Mouse (Mus musculus) brain, embryonic 14.5 days (tissue): Measurements from ENCODE around the gene Prrg2. TPM values are rescaled to one million over a fixed set of nuclear protein-coding genes. Genes with fewer than 3 reads are reported as not detected.

Source experiments
- DNase-seq: peaks from one replicate; pipeline ENCODE4 v3.0.0-alpha.2; 2011; ENCODE audit warnings: low read depth
- CTCF ChIP-seq: fragments of 200-500 bp; IDR thresholded peaks from 2 replicates; pipeline ENCODE4 v1.5.1; 2012; ENCODE audit warnings: inconsistent platforms, mild to moderate bottlenecking, moderate library complexity, borderline replicate concordance; ENCODE audit not compliant: insufficient read depth, insufficient read length; ENCODE audit errors: extremely low read depth
- POLR2A ChIP-seq: fragments of 200-500 bp; IDR thresholded peaks from 2 replicates; pipeline ENCODE4 v1.6.1; 2012; ENCODE audit warnings: mild to moderate bottlenecking, inconsistent platforms, borderline replicate concordance; ENCODE audit not compliant: poor library complexity, insufficient read depth, insufficient read length, severe bottlenecking; ENCODE audit errors: extremely low read depth
- polyA plus RNA-seq: library from polyadenylated mRNA; depleted of rRNA; stranded (reverse); fragments of >200 nt; gene quantifications from 2 replicates; pipeline ENCODE4 v1.2.3, GENCODE M21; 2012

Gene Prrg2
- polyA plus RNA-seq, 1 experiment: 25.0 TPM

GRCm38 (mm10) chr7:45045741-45046140 is 16.7 kb downstream of the Prrg2 start:
- DNase-seq: no peak
- TF ChIP-seq POLR2A (no peak), CTCF (no peak)

DNA sequence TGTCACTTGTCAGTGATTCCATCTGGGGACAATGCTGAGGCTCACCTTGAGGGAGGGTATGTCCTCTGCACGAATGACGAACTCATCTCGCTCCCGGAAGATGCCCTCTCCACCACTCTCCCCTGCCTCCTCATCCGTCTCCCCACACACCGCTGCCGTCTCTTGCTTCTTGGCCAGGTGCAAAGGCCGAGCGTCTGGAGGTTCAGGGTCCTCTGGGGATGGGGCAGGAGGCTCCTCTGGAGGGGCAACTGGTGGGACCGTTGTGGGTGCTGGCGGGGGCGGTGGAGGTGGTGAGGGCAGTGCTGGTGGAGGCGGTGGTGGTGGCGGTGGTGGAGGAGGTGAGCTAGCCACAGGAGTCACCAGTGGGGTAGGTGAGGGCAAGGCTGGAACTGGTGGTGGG is 19.2 kb downstream of the Prrg2 start:
- TF ChIP-seq CTCF (no peak), POLR2A (no peak)
- no peak for DNase-seq

DNA sequence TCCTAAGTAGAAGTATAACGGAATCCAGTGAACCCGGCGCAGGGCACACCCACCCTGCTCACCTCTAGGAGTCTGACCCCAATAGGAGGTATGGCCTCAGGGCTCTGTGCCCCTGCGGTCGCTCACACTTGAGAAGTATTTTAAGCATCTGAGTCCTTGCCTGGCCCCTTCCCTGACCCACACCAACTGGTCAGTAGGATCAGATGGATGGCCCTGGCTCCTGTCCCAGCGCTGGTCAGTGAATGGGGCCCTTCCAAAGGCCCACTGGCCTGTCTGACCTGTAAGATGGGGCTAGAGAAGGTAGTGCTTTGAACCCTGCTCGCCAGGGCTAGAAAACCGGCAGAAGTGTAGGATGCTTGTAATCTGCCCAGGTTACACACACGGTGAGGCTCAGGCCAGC is 21.6 kb downstream of the Prrg2 start:
- TF ChIP-seq POLR2A: no peak
- TF ChIP-seq CTCF: no peak
- DNase-seq: no peak

DNA sequence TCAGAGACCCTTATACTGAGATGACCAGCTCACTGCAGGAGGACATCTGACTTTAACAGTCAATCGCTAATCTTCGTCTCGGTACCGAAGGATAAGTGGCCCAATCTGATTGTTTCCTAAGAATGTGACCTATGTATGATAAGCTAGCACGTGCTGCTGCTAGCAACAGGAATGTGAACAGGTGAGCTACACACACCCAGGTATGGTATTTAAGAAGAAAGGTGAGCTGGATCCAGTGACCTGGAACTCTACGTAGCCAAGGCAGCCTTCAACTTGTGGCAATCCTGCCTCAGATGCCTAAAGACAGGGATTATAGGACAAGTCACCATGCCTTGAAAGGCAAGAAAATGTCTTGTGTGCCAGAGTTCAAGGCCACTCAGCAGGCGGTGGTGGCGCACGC is 24.1 kb downstream of the Prrg2 start:
- TF ChIP-seq POLR2A (no peak), CTCF (no peak)
- no peak for DNase-seq

DNA sequence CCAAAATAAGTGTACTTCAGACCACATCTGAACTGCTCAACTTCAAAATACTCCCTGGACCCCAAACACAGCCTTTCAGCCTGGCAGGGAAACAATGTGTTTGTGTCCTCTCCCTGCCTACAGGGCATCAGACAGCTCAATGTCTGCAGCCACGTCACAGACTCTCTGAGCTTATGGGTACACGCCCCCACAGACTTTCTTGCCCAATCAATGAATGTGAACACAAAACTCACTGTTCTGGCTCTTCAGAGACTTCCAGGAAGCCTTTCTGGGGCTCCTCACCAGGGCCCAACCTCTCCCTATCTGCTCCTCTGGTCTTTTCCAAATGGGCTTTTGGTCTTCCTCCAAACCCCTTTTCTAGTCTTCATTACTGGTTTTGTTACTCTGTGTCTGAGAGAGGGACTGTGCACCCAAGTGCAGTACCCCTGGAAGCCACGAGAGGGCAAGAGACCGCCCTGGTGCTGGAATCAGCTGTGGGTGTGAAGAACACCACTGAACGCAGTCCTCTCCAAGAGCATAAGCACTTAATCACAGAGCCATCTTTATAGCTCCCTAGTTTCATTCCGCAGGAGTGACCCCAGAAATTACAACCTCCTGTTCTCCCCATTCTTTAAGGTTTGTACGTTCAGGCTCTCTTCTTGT is 24.6 kb downstream of the Prrg2 start:
- TF ChIP-seq CTCF: peak; percentile 77
- TF ChIP-seq POLR2A: no peak
- DNase-seq: peak; percentile 39

GRCm38 (mm10) chr7:45036702-45037101 is 25.8 kb downstream of the Prrg2 start:
- TF ChIP-seq CTCF: no peak
- TF ChIP-seq POLR2A: no peak
- no peak for DNase-seq

- TF ChIP-seq POLR2A: no peak
- no peak for DNase-seq
These were observed 26.8 kb downstream of the Prrg2 start for GRCm38 (mm10) chr7:45035631-45036030.

DNA sequence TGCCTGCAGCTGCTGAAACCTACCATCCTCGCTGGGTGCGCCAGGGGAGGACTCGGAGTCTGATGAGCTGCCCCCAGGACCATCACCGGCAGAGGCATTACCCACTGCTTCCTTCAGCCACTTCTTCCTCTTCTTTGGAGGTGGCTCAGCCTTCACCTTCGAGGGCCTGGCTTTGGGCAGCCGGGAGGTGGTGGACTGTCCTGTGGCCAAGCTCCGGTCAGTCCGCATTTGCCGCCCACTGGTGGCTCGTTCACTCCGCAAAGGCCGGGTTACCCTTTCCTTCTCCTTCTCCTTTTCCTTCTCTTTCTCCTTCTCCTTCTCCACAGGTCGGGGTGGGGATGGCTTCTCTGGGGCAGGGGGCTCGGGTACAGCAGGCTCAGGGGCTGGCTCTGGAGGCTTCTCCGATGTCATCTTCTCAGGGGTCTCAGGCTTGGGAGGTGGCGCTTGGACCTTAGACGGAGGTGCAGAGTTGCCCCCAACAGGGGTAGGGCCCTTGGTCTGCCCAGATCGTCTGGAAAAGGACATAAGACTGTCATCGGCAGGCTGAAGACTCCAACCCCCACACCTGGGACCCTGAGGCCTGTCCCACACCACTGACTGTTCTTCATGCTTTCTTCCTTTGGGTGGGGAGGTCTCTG is 28.6 kb downstream of the Prrg2 start:
- no peak for TF ChIP-seq CTCF
- no peak for TF ChIP-seq POLR2A
- DNase-seq: no peak

DNA sequence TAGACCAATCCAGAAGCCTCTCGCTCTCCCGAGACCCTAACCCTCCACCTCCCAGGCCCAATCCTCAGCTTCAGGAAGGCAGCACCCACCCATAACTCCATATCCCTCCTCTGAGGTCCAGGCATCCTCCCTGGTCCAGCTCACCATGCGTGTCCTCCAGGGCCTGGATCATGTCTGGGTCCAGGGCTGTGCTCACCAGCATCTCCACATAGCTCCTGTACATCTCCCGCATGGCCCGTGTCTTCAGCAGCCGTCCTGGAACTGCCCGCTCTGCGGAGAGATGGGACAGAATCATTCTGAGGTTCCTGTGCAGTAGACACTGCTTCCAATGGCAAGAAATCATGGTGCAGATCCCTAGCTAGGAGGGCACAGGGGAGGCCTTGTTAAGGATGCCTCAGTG is 31.6 kb downstream of the Prrg2 start:
- DNase-seq: no peak
- TF ChIP-seq CTCF (no peak), POLR2A (no peak)

DNA sequence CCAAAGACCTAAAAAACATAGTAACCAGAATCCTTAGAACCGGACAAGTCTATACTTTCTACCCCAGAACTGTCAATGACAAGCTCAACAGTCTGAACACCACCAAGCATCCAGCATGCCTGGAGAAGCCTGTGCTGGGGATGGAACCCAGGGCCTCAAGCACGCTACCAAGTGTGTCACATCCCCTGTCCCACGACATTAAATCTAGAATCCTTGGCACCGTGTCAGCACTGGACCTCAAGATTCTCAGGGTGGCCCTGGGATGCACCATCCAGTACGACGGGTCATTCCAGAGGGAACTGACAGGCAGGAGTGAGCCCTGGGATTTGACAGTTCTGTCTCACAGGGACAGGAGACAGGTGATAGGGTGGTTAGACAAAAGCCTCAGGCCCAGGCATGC is 32.5 kb downstream of the Prrg2 start:
- no peak for DNase-seq
- TF ChIP-seq POLR2A: no peak
- no peak for TF ChIP-seq CTCF

DNA sequence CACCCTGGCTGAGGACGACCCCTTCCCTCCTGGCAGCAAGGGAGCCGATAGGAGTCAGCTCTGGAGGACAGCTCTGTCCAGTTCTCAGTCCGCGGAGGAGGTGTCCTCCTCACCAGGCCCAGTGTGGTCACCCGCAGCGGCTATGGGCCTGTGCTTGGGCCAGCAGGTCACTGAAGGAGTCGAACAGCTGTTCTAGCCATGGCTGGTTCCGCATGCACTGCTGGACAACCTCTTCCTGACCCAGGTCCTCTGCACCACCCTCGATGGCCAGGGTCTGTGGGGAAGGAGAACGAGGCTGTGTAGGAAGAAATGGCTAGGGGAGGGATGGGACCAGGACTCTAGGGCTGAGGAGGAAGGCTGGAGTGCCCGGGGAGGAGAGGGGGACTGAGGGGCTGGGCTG is 34.1 kb downstream of the Prrg2 start:
- TF ChIP-seq POLR2A (no peak), CTCF (no peak)
- no peak for DNase-seq

DNA sequence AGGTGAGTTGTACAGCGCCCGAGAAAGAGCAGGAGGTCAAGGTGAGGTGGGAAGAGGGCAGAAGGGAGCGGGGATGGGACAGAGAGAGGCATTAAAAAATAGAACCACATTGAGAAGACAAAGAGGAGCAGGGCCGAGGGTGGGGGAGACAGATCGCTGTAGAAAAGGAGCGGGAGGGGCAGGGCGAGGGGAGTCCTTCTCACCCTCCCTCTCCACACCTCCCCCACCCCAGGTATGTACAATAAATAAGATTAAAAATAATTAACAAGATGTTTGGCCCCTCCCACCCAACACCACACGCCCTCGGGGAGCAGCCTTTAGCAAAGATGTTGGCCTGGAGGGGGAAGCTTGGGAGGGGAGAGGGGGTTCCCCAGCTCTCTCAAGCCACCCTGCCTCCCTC is 34.7 kb downstream of the Prrg2 start:
- TF ChIP-seq POLR2A (no peak), CTCF (no peak)
- no peak for DNase-seq

DNA sequence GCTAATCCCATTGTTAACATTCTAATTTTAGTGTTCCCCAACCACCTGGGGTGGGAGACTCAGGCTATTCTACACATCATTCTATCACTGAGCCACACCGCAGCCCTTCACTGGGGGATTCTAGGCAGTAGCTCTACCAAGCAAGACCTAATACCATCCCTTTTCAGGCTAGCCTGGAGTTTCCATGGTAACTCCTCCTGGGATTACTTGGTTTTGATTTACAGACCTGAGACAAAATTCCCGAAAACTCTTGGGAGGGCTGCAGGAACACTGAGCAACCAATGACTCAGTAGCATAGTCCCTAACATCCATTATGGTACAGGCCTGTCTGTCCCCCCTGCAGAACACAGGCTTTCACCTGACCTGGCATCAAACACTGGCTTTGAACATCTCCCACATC is 36.2 kb downstream of the Prrg2 start:
- DNase-seq: peak; percentile 33
- TF ChIP-seq CTCF (no peak), POLR2A (no peak)
